Comparison of ENCODE assay signal across 8 mouse cellular contexts in genomic region chr1:83736428-83737117, GRCm38 (mm10).
DNase-seq lines count a peak whose midpoint lies in the region; ATAC-seq and TF ChIP-seq lines count a peak whose summit lies in the region.

No protein-coding gene starts in this region.

- no peak overlapping the region for H3K4me3 ChIP-seq in kidney, postnatal 0 days (replicated peaks; ENCODE audit: low read depth, low read length)
- no peak overlapping the region for H3K4me3 ChIP-seq in hindbrain, embryonic 10.5 days
- no peak overlapping the region for H3K4me3 ChIP-seq in midbrain, embryonic 15.5 days

- peak; percentile 61 for TF ChIP-seq CTCF in kidney, postnatal 0 days (IDR thresholded peaks at IDR 0.05; ENCODE audit: low read depth)

- WGBS in kidney, postnatal 0 days, result 46% methylated on average over 2 of the region's 2 CpGs
- WGBS in hindbrain, embryonic 10.5 days, result 60% methylated on average over 2 of the region's 2 CpGs
- WGBS in midbrain, embryonic 15.5 days, result 35% methylated on average over 2 of the region's 2 CpGs

- no peaks in the 10 kb centered on the region for H3K27me3 ChIP-seq in kidney, postnatal 0 days (ENCODE audit: insufficient read depth, low read length)
- no peaks in the 10 kb centered on the region for H3K27me3 ChIP-seq in hindbrain, embryonic 10.5 days (ENCODE audit: insufficient read depth, poor library complexity, severe bottlenecking)
- H3K27me3 ChIP-seq in midbrain, embryonic 15.5 days (replicated peaks), result no peaks in the 10 kb centered on the region

- no peak for ATAC-seq in kidney, postnatal 0 days (replicated peaks; ENCODE audit: low FRiP score, low read depth)
- ATAC-seq in midbrain, embryonic 15.5 days (replicated peaks), result peak; percentile 90
- no peak for ATAC-seq in CD4-positive, CD25-positive, alpha-beta regulatory T cell, adult 4 months

- H3K4me1 ChIP-seq in kidney, postnatal 0 days (replicated peaks; ENCODE audit: insufficient read depth, low read length), result no peaks in the 10 kb centered on the region
- no peaks in the 10 kb centered on the region for H3K4me1 ChIP-seq in hindbrain, embryonic 10.5 days (replicated peaks)
- no peaks in the 10 kb centered on the region for H3K4me1 ChIP-seq in midbrain, embryonic 15.5 days

- H3K4me2 ChIP-seq in kidney, postnatal 0 days (ENCODE audit: low read length), result no peak overlapping the region
- H3K4me2 ChIP-seq in midbrain, embryonic 15.5 days, result no peak overlapping the region

- peak; percentile 44 for DNase-seq in kidney, postnatal 0 days (ENCODE audit: low spot score)
- no peak for DNase-seq in kidney, adult 11 months
- DNase-seq in brain, adult 2 months (ENCODE audit: low read depth, low spot score), result peak; percentile 71
- peak; percentile 29 for DNase-seq in hindbrain, embryonic 10.5 days (ENCODE audit: low spot score)
- DNase-seq in thymus, postnatal 14 days, result no peak
- DNase-seq in heart, adult 11 months, result no peak

- H3K9ac ChIP-seq in kidney, postnatal 0 days (ENCODE audit: low read depth, low read length), result no peak overlapping the region
- no peak overlapping the region for H3K9ac ChIP-seq in midbrain, embryonic 15.5 days

- H3K36me3 ChIP-seq in kidney, postnatal 0 days (ENCODE audit: insufficient read depth, low read length), result no peaks in the 10 kb centered on the region
- H3K36me3 ChIP-seq in hindbrain, embryonic 10.5 days, result no peaks in the 10 kb centered on the region
- H3K36me3 ChIP-seq in midbrain, embryonic 15.5 days (replicated peaks), result no peaks in the 10 kb centered on the region

- H3K27ac ChIP-seq in kidney, postnatal 0 days, result no peak overlapping the region
- no peak overlapping the region for H3K27ac ChIP-seq in hindbrain, embryonic 10.5 days
- H3K27ac ChIP-seq in midbrain, embryonic 15.5 days, result no peak overlapping the region

- H3K9me3 ChIP-seq in kidney, postnatal 0 days (replicated peaks; ENCODE audit: low read length), result no peaks in the 10 kb centered on the region
- H3K9me3 ChIP-seq in hindbrain, embryonic 10.5 days, result no peaks in the 10 kb centered on the region
- H3K9me3 ChIP-seq in midbrain, embryonic 15.5 days, result no peaks in the 10 kb centered on the region

Comparison
In these comparisons a context has a peak if more than half of its experiments do, and no peak if none do; other contexts are left out.
1. DNase-seq: peak in kidney, postnatal 0 days (single experiment), brain, adult 2 months (single experiment) and hindbrain, embryonic 10.5 days (single experiment); none in kidney, adult 11 months (single experiment), thymus, postnatal 14 days (single experiment) and heart, adult 11 months (single experiment).